Mouse (Mus musculus) lung, postnatal 14 days (tissue): ENCODE measurements at regions not wholly inside any gene's neighbourhood (a gene's known extent, or its start where the extent isn't known, plus 50 kb on each side); places are given as distances from the start of the nearest gene placed in this dataset.

Source experiments
- DNase-seq: peaks from one replicate; pipeline ENCODE4 v3.0.0; 2021

DNA sequence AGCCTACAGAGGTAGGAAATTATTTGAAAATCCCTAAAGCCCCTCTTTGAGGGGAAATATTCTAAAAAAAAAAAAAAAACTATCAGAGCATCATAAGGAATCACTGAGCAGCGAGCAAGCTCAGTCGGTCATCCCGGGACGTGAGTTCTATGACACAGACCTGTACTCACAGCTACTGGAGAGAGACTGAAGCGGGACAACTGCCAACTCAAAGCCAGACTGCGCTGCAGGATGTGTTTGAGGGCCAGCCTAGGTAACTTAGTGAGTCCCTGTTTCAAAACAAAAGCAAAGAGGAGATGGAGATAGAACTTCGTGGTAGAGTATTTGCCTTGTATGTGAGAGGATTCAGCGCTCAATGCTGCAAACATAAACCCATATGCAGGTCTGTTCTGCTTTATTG is 439.1 kb downstream of the Rwdd3 start:
- DNase-seq = no peak

GRCm38 (mm10) chr3:120731287-120731686 is 440.2 kb downstream of the Rwdd3 start:
- no peak for DNase-seq

DNA sequence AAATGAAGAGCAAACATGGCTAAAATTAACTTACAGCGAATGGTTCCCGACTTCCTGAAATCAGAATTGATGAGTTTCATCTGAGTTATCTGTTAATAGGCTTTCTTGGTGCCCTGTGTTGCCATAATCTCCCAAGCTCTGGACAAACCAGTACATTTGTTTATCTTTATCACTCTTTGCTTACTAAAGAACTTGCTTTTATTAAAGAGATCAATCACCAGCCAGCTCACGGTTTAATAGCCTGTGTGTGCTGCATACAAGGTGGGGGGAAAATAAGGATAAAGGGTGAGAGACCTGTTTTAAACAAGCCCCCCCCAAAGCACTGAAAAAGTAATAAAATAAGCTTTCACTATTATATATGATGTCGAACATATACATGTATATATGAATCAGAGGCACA is 441.3 kb downstream of the Rwdd3 start:
- no peak for DNase-seq

DNA sequence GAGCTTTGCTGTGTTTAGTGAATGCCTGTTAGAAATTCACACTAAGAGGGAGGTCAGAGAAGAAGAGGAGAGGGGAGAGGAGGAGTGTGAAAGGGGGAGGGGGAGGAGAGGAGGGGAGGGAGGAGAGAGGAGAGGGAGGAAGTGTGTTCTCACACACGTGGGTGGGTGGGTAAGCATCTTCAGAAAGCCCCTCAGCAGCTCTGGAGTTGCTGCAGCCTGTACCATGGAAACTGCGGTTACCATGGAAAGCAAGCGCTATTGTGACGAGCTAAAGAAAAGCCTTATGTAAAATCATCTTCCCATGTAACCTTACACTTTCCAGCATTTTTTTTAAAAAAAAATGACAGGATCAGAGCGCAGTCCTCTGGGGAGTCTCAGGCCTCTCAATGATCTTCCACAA is 441.8 kb downstream of the Rwdd3 start:
- DNase-seq = no peak

GRCm38 (mm10) chr3:120685227-120685626 is 486.3 kb downstream of the Rwdd3 start:
- DNase-seq = no peak

GRCm38 (mm10) chr3:120675906-120676305 is 495.6 kb downstream of the Rwdd3 start:
- DNase-seq = no peak

DNA sequence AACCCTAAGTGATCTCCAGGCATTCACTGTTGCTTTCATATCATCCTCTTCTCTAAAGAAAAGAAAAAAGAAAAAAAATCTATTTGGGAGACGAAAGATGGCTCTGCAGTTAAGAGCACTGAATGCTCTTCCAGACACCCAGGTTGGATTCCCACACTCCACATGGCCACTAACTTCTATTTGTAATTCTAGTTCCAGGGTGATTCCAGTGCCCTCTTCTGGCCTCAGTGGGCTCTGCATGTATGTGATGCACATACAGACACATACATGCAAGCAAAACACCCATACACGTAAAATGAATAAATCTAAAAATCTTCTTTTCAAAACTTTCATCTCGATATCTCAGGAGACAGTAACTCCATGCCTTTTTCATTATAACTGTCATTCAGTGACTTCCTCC is 502.8 kb downstream of the Rwdd3 start:
- DNase-seq = no peak

DNA sequence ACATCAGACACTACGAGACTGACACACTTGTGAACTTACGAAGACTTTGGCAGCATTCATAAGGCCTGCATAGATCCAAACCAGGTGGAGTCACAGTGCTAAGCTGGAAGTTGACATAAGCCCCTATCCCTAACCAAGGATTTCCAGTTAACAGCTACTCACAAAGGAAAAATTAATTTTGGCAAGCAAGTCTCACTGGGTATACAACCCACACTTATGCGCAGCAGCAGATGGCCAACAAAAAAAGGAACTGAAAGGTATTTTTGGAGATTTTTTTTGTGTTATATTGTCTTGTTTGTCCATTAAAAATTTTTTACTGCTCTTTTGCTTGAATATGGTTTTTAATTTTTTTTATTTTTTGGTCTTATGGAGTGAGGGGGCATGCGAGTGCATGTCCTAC is 509.0 kb downstream of the Rwdd3 start:
- DNase-seq = no peak

DNA sequence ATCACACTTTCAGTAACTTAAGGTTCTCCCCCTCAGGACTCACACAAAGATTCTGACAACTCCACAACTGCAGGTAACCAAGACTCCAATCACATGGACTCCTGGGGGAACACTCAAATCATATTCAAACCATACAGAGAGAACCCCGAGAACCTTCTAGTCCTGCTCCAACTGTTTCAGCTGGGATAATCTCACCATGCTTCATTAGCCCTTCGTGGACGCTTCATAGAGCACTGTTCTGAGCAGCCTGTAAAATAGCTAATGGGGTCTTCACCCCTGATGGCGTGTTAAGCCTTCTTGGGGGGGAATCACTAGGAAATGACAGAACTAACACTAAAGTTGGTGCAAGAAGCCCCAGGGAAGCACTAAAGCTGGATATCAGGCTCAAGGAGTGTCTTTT is 510.7 kb downstream of the Rwdd3 start:
- DNase-seq = no peak

- DNase-seq = no peak
These were observed 522.2 kb downstream of the Rwdd3 start for GRCm38 (mm10) chr3:120649047-120649868.

DNA sequence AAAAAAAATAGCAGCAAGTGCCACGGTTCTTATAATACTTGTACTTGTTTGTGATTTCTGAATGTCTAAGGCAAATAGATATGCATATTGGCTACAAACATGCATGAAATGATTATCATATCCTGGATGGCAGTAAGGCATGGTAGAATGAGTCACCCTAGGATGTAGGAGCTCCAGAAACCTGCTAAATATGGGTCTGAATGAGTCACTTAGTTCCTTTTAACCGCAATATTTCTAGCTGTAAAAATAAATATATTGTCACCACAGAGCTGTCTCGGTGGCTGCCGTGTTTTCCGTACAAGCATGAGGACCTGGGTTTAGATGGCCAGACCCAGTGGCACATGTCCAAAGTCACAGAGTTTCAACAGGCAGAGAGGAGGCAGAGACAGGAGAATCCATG is 523.1 kb downstream of the Rwdd3 start:
- DNase-seq = no peak

DNA sequence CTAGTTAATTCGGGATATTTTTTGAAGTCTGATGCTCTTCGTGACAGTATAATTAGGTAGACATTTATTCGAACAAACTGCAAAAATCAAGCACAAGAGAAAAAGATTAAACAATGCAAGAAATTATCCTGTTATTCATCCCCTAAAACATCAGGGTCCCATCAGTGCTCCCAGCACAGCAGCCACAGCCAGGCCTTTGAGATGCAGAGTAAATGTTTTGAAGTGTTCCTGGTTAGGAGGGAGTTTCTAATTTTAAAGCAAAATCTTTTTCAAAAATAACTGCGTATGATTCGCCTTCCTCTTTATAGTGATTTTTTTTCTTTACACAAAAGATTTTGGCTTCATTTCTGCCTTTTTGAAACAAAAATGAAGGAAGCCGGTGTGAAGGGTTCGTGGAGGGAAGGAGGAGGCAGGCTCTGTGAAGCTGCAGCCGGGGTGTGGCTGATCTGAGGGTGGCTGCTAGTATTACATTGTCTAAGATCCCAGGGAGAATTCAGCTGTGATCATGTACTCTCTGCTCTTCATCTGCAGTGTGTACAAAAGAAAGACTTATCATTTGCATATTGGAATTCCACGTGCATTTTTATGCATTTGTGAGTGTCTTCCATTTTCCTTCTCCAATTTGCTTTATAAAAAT is 534.7 kb downstream of the Rwdd3 start:
- DNase-seq = no peak

- no peak for DNase-seq
These were observed 553.1 kb downstream of the Rwdd3 start for GRCm38 (mm10) chr3:120618358-120618757.

- no peak for DNase-seq
These were observed 577.3 kb downstream of the Rwdd3 start for GRCm38 (mm10) chr3:120594226-120594625.

GRCm38 (mm10) chr3:120591183-120591582 is 580.3 kb downstream of the Rwdd3 start:
- no peak for DNase-seq

DNA sequence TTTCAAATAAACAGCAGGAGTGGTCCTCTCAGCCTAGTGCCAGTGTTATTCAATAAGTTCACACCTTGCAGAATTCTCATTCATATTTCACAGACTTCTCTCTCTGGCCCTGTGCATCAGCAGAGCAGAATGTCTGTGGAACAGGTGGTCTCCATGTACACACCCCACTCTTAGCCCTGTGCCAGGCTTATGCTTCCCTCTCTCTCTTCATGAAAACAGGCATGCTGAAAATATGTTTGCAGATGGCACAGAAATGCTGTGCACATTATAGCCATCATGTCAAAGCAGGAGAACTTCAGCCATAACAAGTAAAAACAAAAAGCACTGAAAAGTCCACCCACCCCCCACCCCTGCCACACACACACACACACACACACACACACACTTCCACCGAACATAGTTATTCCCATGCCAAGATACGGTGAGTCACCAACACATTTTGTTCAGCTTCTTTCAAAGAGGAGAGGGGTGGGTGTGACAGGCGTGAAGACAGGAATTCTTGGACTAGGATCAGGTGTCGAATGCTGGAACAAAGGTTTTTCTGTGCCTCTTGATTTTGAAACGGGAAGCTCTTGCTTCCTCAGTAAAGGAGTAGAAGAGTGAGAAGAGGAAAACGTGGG is 600.6 kb downstream of the Rwdd3 start:
- DNase-seq = no peak

- DNase-seq = no peak
These were observed 629.7 kb downstream of the Rwdd3 start for GRCm38 (mm10) chr3:120541556-120542476.

DNA sequence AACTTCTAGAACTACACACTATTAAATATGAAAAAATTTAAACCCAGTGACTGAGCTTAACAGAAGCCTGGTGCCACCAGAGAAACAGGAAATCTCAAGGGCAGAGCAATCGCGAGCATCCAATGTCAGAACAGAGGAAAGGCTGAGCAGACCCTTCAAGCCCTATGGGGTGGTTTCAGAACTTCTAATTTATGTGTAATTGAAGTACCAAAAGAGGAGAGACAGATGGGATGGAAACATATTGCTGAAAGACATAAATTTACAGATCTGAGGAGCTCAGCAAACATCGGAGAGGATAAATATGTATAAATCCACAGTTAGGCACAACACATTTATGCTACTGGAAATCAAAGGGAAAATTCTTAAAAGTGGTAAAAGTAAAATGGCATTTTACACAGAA is 637.6 kb downstream of the Rwdd3 start:
- no peak for DNase-seq

DNA sequence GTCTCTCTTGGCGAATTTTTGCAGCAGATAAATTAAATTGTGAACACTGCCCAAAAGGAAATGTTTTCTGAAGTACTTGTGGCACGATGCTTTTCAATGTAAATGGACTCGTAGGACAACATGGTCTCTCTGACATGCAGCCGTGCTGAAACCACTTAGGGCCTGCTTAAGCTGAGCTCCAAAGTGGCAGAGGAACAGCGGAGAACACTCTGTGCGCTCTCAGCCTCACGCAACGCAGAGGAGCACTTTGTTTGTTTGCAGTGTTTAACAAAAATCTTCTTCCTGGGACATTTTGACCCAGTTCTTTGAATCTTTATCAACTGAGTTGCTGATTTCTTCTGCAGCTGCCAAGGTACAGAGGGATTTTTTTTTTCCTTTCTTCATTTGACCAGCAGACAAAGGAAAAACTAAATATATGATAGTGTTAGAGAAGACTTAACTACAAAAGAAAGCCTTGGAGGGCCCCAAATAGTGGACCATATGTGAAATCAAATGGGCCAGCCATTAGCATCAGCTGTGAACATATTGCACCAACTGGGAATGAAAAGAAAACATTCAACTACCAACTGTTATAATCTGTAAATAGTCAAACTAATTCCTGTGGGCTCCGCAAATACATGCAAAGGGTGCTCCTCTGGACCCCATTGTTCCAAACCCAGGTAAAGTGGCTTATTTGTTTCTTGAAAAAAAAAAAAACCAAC is 639.5 kb downstream of the Rwdd3 start:
- no peak for DNase-seq

DNA sequence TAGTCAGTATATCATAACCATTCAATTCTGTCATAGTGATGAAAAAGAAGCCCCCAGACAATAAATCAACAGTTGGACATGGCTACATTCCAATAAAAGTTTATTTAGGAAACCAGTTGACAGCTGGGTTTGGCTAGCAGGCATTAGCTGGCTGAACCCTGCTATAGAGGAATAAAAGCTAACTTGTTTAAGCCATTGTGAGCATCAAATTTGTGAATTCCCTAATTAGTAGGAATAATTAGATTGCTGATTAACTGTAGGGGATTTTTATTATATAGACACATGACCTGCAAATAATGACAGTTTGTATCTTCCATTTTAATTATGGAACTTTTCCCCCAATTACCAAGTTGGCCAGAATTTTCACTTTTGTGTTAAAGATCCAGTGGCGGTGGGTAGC is 659.8 kb downstream of the Rwdd3 start:
- DNase-seq = no peak

DNA sequence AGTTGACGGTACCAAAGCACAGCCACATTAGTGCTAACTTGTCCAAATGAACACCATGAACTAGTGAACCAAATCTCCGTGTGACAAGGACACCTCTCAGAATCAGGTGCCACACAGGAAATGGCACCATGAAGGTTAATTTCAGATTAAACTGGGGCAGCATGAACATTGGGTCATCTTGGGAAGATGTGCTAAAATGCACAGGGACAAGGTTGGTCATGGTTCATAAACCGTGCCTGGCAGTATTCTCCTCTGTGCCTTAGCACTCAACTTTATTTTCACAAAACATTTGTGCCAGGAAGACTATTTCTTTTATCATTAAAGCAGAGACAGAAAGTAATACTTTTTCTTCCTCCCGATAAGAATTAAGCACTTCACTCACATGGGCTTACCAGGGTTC is 672.6 kb downstream of the Rwdd3 start:
- no peak for DNase-seq

DNA sequence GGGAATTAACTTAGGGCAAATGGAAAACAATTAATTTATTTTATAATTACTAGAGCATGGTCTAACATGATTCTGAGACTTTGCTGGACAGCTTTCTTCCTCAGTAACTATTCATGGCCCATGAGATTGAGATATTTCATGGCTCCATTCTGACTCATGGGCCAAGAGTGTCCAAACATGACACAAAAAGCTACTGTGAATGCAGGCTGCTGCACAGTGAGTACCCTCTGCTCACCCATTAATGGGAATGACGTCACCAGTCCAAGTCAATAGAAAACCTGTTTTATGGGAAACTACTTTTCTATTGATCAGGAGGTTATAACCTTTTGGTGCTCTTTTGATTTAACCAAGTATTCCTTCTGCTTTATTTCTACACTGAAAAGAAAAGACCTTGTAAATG is 693.6 kb downstream of the Rwdd3 start:
- no peak for DNase-seq

GRCm38 (mm10) chr3:120477232-120477631 is 693.0 kb upstream of the Ptbp2 start:
- DNase-seq = no peak
